Mouse (Mus musculus) kidney, postnatal 10 days (tissue): ENCODE data around the gene Zfyve27.

Source experiments
- DNase-seq: peaks from one replicate; pipeline ENCODE4 v3.0.0; 2021; ENCODE audit warnings: mixed read lengths

The Zfyve27 gene

GRCm38 (mm10) chr19:42182673-42183072 lies 18.9 kb downstream of the Zfyve27 start:
- DNase-seq: no peak

DNA sequence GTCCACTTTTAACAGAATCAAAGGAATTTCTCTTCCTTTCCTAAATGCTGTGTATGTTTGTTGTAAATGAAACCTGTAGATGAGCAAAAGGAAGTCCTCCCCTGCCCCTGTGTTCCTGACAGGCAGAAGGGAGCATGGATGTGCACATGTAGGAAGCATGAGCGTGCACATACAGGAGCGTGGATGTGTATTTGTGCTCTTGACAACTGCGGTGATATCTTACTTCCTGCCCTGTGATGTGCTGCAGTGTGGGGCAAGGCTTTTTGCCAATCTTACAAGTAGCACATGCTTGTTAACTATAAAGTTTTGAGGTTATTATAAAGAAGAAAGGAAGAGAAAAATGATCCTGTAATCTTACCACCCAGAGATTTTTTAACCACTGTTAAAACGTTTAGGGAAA lies 26.0 kb downstream of the Zfyve27 start:
- DNase-seq: no peak

DNA sequence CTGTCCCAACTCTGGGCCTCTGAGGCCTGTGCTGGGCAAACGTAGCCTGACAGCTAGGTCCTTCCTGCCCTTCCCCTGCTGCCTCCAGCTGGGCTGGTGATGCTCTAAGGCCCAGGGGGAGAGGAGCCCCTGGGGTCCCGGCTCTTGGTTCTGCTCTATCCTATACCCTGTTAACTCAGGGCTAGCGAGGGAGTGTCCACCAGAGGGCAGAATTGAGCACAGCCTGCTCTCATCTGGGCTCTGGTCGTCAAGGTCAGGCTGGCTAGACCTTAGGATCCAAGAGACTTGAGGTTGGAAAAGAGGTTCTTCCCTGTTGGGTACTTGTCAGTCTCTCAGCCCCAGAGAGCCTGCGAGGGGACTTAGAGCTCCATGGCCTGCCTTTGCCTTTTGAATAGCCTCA lies 26.7 kb downstream of the Zfyve27 start:
- DNase-seq: peak; percentile 76

GRCm38 (mm10) chr19:42193311-42193710 lies 29.6 kb downstream of the Zfyve27 start:
- no peak for DNase-seq

- DNase-seq: peak; percentile 29
Measured at GRCm38 (mm10) chr19:42196378-42196777, 32.6 kb downstream of the Zfyve27 start.

- DNase-seq: no peak
Measured at GRCm38 (mm10) chr19:42197066-42197465, 33.3 kb downstream of the Zfyve27 start.

GRCm38 (mm10) chr19:42198026-42198425 lies 34.3 kb downstream of the Zfyve27 start:
- DNase-seq: peak; percentile 31

GRCm38 (mm10) chr19:42201696-42202381 lies 38.1 kb downstream of the Zfyve27 start, which contains the start of gene Sfrp5:
Gene Sfrp5 (minus strand): TSS chr19:42202252.
- DNase-seq: no peak

DNA sequence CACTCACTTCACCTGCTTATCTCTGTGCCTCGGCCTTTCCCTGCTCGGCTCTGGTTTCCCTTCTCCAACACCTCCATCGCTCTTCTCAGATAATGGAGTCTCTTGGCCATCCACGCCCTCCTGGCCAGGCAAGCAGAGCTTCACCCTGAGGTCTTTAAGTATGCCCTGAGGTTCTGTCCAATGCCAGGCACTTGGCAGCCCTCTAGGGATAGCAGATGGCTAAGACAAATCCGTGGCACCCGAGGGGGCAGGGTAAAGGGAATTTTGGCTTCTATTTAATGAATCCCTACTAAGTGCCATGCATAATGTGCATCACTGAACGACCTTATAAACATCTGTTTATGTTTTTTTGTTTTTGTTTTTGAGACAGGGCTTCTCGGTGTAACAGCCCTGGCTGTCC lies 38.7 kb downstream of the Zfyve27 start:
- no peak for DNase-seq

DNA sequence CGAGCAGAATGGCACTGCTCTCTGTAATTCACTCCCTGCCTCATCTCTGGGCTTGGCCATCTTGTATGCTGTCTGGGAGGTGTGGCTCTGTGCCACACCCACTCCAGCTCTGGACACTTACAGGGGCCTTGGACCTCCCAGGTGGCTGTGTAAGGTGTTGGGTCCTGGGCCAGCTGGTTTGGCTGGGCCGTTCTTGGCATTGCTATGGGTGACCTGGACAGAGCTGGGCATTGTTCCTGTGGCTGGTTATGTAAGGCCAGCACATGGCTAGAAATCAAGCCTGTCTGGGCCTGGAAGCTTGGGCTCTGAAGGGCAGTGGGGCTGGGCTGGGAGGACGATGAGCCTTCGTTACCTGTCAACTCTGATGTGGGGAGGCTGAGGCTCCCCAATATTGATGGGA lies 40.6 kb downstream of the Zfyve27 start:
- DNase-seq: no peak

DNA sequence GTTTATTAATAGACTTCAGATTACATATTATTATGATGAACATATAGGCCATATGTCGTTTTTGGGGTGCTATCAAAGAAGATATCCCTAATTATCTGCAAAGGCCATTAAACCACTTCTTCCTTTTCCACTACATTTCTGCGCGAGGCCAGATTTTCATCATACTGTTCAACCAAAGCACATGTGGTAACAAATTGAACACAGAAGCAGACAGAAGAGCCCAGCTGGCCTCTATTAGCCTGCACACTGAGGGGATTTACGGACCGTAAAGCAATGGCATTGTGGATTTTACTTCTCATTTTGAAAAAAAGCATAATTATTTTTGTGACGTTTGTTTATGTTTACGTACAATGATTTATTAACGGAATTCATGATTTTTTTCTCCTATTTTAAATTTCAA lies 41.5 kb downstream of the Zfyve27 start:
- DNase-seq: no peak

GRCm38 (mm10) chr19:42209485-42209884 lies 45.7 kb downstream of the Zfyve27 start:
- no peak for DNase-seq

DNA sequence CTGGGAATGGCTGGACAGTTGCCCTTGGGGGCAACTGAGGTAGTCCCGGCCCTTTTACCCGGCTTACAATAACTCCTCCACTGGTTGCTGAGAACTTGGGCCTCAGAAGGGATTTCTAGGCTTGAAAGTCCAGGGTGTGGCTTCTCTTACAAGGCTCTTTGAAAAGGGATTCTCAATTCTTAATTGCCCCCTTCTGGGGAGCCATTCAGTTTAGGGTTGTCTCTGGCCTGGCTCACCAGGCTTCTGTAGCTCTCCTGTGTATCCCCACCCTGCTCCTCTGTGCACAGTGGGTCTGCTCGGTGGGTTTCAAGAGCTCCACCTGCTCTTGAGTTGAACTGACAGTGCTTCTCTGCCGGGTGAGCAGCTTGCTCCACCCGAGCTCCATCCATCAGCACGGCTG lies 46.2 kb downstream of the Zfyve27 start:
- no peak for DNase-seq

DNA sequence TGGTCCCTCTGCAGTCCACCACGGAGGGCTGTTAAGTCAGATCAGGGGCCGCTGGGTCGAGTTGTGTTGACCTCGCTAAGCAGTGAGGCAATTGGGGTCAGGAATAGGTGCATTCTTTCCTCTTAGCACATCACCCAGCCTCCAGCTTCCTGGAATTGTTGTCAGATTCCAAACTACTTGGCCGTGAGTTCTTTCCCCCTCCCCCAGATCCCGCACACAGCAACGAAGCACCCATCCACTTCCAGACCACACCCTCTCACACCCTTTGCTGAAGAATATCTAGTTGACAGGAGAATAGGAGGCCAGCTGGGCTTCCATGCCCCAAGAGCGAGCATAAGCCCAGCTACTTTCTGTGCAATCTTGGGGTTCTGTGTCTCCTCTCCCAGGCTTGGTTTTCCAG lies 48.2 kb downstream of the Zfyve27 start:
- DNase-seq: no peak

DNA sequence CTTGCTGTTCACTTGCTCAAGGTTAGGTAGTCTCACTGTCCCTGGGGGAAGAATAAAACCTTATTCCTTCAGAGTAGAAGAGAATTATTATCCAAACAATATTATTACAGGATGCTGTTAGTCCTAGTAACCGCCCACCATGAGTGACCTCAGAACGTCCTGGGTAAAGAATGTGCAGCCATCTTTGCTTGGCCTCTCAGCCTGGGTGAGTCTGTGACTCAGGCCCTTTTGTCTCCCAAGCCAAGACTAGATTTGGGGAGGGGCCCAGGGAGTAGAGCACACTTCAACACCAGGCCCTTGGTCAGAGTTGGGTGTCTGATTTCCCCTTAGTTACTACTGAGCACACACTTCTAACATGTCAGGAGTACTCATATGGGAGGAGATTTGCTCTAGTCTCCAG lies 50.9 kb downstream of the Zfyve27 start:
- DNase-seq: no peak

- no peak for DNase-seq
Measured at GRCm38 (mm10) chr19:42216699-42217373, 53.1 kb downstream of the Zfyve27 start.

DNA sequence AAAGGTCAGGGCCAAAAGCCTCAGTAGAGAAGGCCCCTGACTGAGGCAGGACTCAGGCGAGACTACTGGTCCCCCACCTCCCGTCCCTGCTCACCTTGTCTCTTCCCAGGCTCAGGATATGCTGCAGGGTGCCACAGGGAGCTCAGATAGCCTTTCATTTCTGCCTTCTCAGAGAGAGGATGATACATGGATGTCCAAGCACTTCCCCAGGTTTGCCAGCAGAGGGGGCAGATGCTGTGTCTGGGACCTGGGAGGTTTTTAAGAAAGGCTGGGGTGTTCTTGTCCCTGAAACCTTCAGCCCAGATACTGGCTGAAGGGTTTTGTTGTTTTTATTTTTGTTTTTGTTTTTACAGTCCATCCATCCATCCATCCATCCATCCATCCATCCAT lies 53.6 kb downstream of the Zfyve27 start:
- peak; percentile 23 for DNase-seq

- DNase-seq: no peak
Measured at GRCm38 (mm10) chr19:42226451-42226850, 62.7 kb downstream of the Zfyve27 start.

- no peak for DNase-seq
Measured at GRCm38 (mm10) chr19:42229499-42230287, 65.9 kb downstream of the Zfyve27 start.

DNA sequence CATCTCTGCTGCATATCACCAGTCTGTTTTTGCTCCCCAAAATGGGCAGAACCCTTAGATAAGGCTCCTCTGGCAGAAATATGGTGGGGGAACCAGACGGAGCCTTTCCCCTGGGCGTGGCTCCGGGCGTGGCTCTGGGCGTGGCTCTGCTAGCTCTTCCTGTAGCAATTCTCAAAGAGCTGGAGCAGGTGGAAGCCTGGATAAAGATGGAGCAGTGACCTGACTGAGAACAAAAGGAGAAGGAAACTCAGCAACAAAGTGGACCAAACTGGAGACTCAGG lies 66.5 kb downstream of the Zfyve27 start:
- no peak for DNase-seq

GRCm38 (mm10) chr19:42230986-42231385 lies 67.2 kb downstream of the Zfyve27 start:
- DNase-seq: no peak

DNA sequence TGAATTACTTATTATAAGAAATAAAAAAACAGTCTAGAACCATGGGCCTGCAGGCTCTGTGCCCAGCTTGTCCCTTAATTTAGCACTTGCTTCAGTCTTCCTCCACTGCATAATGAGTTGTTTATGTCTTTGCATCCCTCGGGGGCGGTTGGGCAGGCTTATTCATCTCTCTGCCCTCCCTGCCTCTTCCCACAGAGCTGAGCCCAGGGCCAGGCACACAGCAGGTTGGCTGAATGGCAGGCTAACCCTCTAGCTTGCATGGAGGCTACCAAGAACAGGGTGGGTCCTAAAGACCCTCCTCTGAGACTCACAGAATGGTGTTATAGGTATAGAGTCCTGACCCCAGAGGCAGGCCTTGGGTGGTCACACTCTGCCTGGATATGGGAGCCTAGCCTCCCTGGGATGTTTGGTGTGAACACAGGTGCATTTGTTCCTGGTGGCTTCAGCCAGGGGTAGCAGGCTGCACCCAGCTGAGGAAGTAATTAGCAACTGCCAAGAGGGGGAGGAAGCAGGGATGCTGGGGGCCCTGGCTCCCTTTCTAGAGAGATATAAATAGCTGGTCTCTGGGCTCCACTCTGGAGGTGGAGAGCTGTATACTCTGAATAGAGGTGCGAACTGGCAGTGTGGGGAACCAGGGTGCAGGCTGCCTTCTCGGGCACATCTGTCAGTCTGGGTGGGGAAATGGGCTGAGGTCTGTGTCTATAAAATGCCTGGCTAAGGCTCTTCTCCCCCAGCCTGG lies 74.0 kb downstream of the Zfyve27 start:
- no peak for DNase-seq

- no peak for DNase-seq
Measured at GRCm38 (mm10) chr19:42238341-42238715, 74.6 kb downstream of the Zfyve27 start.
